Mouse (Mus musculus) liver, embryonic 14 days (tissue): Measurements from ENCODE around the gene Cfap157. TPM values are rescaled to one million over a fixed set of nuclear protein-coding genes. Genes with fewer than 3 reads are reported as not detected.

Source experiments
- polyA plus RNA-seq: library from polyadenylated mRNA; depleted of rRNA; stranded (reverse); fragments of >200 nt; gene quantifications from 2 replicates; pipeline ENCODE4 v1.2.3, GENCODE M21; 2012; rRNA removed

Gene Cfap157
- 0.01 TPM in 1 of 2 replicates, not detected in the other for polyA plus RNA-seq

GRCm38 (mm10) chr2:32784048-32784681 is at the start of gene Cfap157:
TSS of gene Cfap157 (minus strand) at chr2:32784428.

GRCm38 (mm10) chr2:32775359-32776074 is 8.7 kb downstream of the Cfap157 start, which contains the start of the genes Ttc16 and Ptrh1:
TSS of gene Ttc16 (minus strand) at chr2:32775633.
TSS of gene Ptrh1 (plus strand) at chr2:32775786.

GRCm38 (mm10) chr2:32757056-32757845 is 27.0 kb downstream of the Cfap157 start, which contains the start of gene Tor2a:
TSS of gene Tor2a (plus strand) at chr2:32757234.

GRCm38 (mm10) chr2:32740916-32741272 is 43.3 kb downstream of the Cfap157 start, which contains the start of gene 6330409D20Rik:
TSS of gene 6330409D20Rik (minus strand) at chr2:32741016.

Other genes starting within 250 kb of the Cfap157 start
- 0.90 and 0.97 TPM in 2 replicates for gene Fam102a, start 249.1 kb downstream of the Cfap157 start, polyA plus RNA-seq
- gene Dpm2, start 213.6 kb downstream of the Cfap157 start, polyA plus RNA-seq, result 47.8 and 53.3 TPM in 2 replicates
- 0.01 and 0.14 TPM in 2 replicates for gene Pip5kl1, start 209.6 kb downstream of the Cfap157 start, polyA plus RNA-seq
- not detected in 2 replicates for gene 9430097D07Rik, start 208.7 kb downstream of the Cfap157 start, polyA plus RNA-seq
- 5.3 and 5.4 TPM in 2 replicates for gene St6galnac4, start 197.3 kb downstream of the Cfap157 start, polyA plus RNA-seq
- gene St6galnac6, start 184.7 kb downstream of the Cfap157 start, polyA plus RNA-seq, result 9.7 and 11.1 TPM in 2 replicates
- 0.54 and 1.3 TPM in 2 replicates for gene Ak1, start 162.7 kb downstream of the Cfap157 start, polyA plus RNA-seq
- gene Eng, start 137.8 kb downstream of the Cfap157 start, polyA plus RNA-seq, result 11.3 and 14.1 TPM in 2 replicates
- 48.8 and 53.5 TPM in 2 replicates for gene Fpgs, start 80.3 kb downstream of the Cfap157 start, polyA plus RNA-seq
- 52.6 and 57.4 TPM in 2 replicates for gene Cdk9, start 71.4 kb downstream of the Cfap157 start, polyA plus RNA-seq
- gene Sh2d3c, start 63.4 kb downstream of the Cfap157 start, polyA plus RNA-seq, result 3.8 and 4.6 TPM in 2 replicates
- 0.06 TPM in 1 of 2 replicates, not detected in the other for gene 6330409D20Rik, start 43.4 kb downstream of the Cfap157 start, polyA plus RNA-seq
- 17.3 and 22.1 TPM in 2 replicates for gene Tor2a, start 27.2 kb downstream of the Cfap157 start, polyA plus RNA-seq
- 0.21 and 0.23 TPM in 2 replicates for gene Ttc16, start 8.8 kb downstream of the Cfap157 start, polyA plus RNA-seq
- gene Ptrh1, start 8.6 kb downstream of the Cfap157 start, polyA plus RNA-seq, result 1.6 and 1.8 TPM in 2 replicates
- 2.0 TPM in 2 replicates for gene Stxbp1, start 62.8 kb upstream of the Cfap157 start, polyA plus RNA-seq
- 5.8 and 6.0 TPM in 2 replicates for gene Fam129b, start 91.7 kb upstream of the Cfap157 start, polyA plus RNA-seq
- gene Rpl12, start 177.1 kb upstream of the Cfap157 start, polyA plus RNA-seq, result 627 and 656 TPM in 2 replicates
- 2.4 and 2.5 TPM in 2 replicates for gene Lrsam1, start 177.2 kb upstream of the Cfap157 start, polyA plus RNA-seq
- 4.1 and 4.7 TPM in 2 replicates for gene Slc2a8, start 197.7 kb upstream of the Cfap157 start, polyA plus RNA-seq